Mouse (Mus musculus): ENCODE measurements around the gene Fcor. TPM values are rescaled to one million over a fixed set of nuclear protein-coding genes. Genes with fewer than 3 reads are reported as not detected.

Fcor gene
- total and polyA plus RNA-seq, 3 experiments, result 0.84 TPM; not detected in 2

DNA sequence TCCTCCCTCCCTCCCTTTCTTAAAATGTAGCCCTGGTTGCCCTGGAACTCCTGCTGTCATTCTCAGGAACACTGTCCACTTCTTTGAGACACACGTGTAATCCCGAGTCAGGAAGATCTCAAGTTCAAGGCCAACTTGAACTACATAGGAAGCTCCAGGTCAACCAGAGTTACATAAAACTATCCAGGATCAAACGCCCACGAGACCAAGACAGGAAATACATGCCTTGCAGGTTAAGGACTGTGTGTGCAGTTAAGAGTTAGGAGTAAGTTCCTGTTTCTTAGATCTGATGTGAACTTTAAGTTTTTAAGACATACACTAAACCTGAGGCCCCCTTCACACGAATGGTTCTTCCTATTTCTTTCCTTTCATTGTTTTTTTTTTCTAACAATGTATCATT is 45.2 kb downstream of the Fcor start:
- H3K27ac ChIP-seq (ENCODE audit: control insufficient read depth, low read depth, low read length), result peak overlapping the region; percentile 99
- H3K4me3 ChIP-seq (ENCODE audit: control insufficient read depth in 1 of 2, insufficient read depth in 1 of 2, low read depth in 2 of 2, low read length in 2 of 2), result peak overlapping the region; percentile 30 to 51
- TF ChIP-seq SIN3A (IDR thresholded peaks at IDR 0.05; ENCODE audit: low read length) (peak; percentile 64), GABPA (IDR thresholded peaks at IDR 0.05; ENCODE audit: low read depth, low read length) (no peak), MAX (IDR thresholded peaks at IDR 0.05; ENCODE audit: low read length) (peak; percentile 51; the same call in 1 of the 2 replicates), CHD1 (IDR thresholded peaks at IDR 0.05; ENCODE audit: low read depth, low read length) (peak; percentile 46; the same call in 1 of the 2 replicates), USF2 (IDR thresholded peaks at IDR 0.05; ENCODE audit: borderline replicate concordance in 1 of 2, insufficient read depth in 1 of 2, low read depth in 1 of 2, low read length in 2 of 2) (no peak), ZNF384 (IDR thresholded peaks at IDR 0.05; ENCODE audit: low read depth, low read length) (peak; percentile 73), E2F4 (IDR thresholded peaks at IDR 0.05; ENCODE audit: borderline replicate concordance, low read depth, low read length) (no peak), KAT2A (conservative IDR thresholded peaks at IDR 0.05; ENCODE audit: low read depth, low read length) (no peak; the same call in 1 of the 2 replicates), TBP (IDR thresholded peaks at IDR 0.05; ENCODE audit: low read depth, low read length) (peak; percentile 44), CTCF (IDR thresholded peaks at IDR 0.05 in 2 of 3, conservative IDR thresholded peaks at IDR 0.05 in 1 of 3; ENCODE audit: control insufficient read depth in 1 of 3, insufficient read depth in 1 of 3, low read depth in 2 of 3, low read length in 3 of 3, poor library complexity in 1 of 3, severe bottlenecking in 1 of 3) (no peak), UBTF (IDR thresholded peaks at IDR 0.05; ENCODE audit: borderline replicate concordance, insufficient read depth, low read depth, low read length) (no peak), RCOR1 (IDR thresholded peaks at IDR 0.05; ENCODE audit: low read depth, low read length) (no peak), ZMIZ1 (IDR thresholded peaks at IDR 0.05; ENCODE audit: low read depth, low read length) (no peak), ELF1 (IDR thresholded peaks at IDR 0.05; ENCODE audit: low read depth, low read length) (peak; percentile 42; the same call in 1 of the 2 replicates), TAL1 (IDR thresholded peaks at IDR 0.05; ENCODE audit: low read length) (peak; percentile 13; the same call in 1 of the 2 replicates), MAZ (IDR thresholded peaks at IDR 0.05; ENCODE audit: low read depth, low read length) (no peak; the same call in 1 of the 2 replicates), SMC3 (IDR thresholded peaks at IDR 0.05; ENCODE audit: low read depth, low read length) (no peak; the same call in 1 of the 2 replicates), EP300 (IDR thresholded peaks at IDR 0.05; ENCODE audit: low read depth in 1 of 2, low read length in 2 of 2) (peak; percentile 65 to 74), HCFC1 (IDR thresholded peaks at IDR 0.05; ENCODE audit: low read depth, low read length) (peak; percentile 45; the same call in 1 of the 2 replicates), JUND (IDR thresholded peaks at IDR 0.05; ENCODE audit: low read depth, low read length) (no peak), POLR2A (IDR thresholded peaks at IDR 0.05; ENCODE audit: control insufficient read depth in 1 of 2, insufficient read depth in 1 of 2, low read depth in 1 of 2, low read length in 2 of 2, poor library complexity in 1 of 2) (peak in 1 of 2 experiments; percentile 50; a peak in 2 of 4 replicates), GATA1 (IDR thresholded peaks at IDR 0.05; ENCODE audit: low read depth, low read length) (peak; percentile 40; the same call in 1 of the 2 replicates), MYC (IDR thresholded peaks at IDR 0.05; ENCODE audit: low read depth, low read length) (peak; percentile 67; the same call in 1 of the 2 replicates), BHLHE40 (IDR thresholded peaks at IDR 0.05; ENCODE audit: borderline replicate concordance, low read depth, low read length) (peak; percentile 39; the same call in 1 of the 2 replicates), ZKSCAN1 (IDR thresholded peaks at IDR 0.05; ENCODE audit: low read depth, low read length) (no peak), POLR2AphosphoS2 (IDR thresholded peaks at IDR 0.05; ENCODE audit: low read length) (peak; percentile 29; the same call in 1 of the 2 replicates), CHD2 (IDR thresholded peaks at IDR 0.05; ENCODE audit: low read length) (peak; percentile 25), USF1 (IDR thresholded peaks at IDR 0.05; ENCODE audit: low read depth, low read length) (peak; percentile 40; the same call in 1 of the 2 replicates), TCF12 (IDR thresholded peaks at IDR 0.05; ENCODE audit: low read depth, low read length) (peak; percentile 38; the same call in 1 of the 2 replicates), MAFK (IDR thresholded peaks at IDR 0.05; ENCODE audit: borderline replicate concordance, low read depth, low read length) (no peak), MYB (IDR thresholded peaks at IDR 0.05; ENCODE audit: low read depth, low read length) (no peak), NELFE (IDR thresholded peaks at IDR 0.05; ENCODE audit: low read depth, low read length) (peak; percentile 43), MXI1 (IDR thresholded peaks at IDR 0.05; ENCODE audit: low read depth, low read length) (peak; percentile 60; the same call in 1 of the 2 replicates)
- H3K27me3 ChIP-seq (ENCODE audit: control insufficient read depth in 1 of 2, insufficient read depth in 2 of 2, low read length in 2 of 2), result no peaks in the 10 kb centered on the region
- DNase-seq (ENCODE audit: low read depth, low spot score), result peak; percentile 90
- H3K9me3 ChIP-seq (replicated peaks; ENCODE audit: insufficient read depth, low read length), result no peaks in the 10 kb centered on the region
- peak overlapping the region; percentile 67 for H3K9ac ChIP-seq (ENCODE audit: control insufficient read depth, low read depth, low read length, poor library complexity, severe bottlenecking)
- H3K4me1 ChIP-seq (ENCODE audit: control insufficient read depth in 1 of 2, insufficient read depth in 2 of 2, low read length in 2 of 2), result peaks cover 10 to 23% of the 10 kb centered on the region in 2 experiments
- H3K36me3 ChIP-seq (ENCODE audit: control insufficient read depth in 1 of 2, insufficient read depth in 2 of 2, low read length in 2 of 2), result peaks cover 0 to 26% of the 10 kb centered on the region in 2 experiments; a peak in 2 of 4 replicates
- H3K79me2 ChIP-seq (ENCODE audit: control insufficient read depth, insufficient read depth, low read length, poor library complexity), result peaks cover 8% of the 10 kb centered on the region
